In genomic region chr14:24631994-24632393, GRCm38 (mm10) we compare ENCODE assay signal across 13 mouse cellular contexts.
A peak's percentile ranks its signal among the peaks of the same experiment; 100 is the strongest.
DNase-seq lines count a peak whose midpoint lies in the region; ATAC-seq lines count a peak whose summit lies in the region.
"Had no signal": no experiment of that assay in that cellular context is flagged by ENCODE, and none has a peak within 500 bp of the region (broad histone marks: within the 10 kb centered on the region; RNA-seq: fewer than 3 reads in every experiment).

No protein-coding gene starts in this region.

- DNase-seq in cerebellum, adult 18-20 months = peak; percentile 37 to 48
- no peak for DNase-seq in cerebellum, adult 8-10 months
- peak; percentile 69 for DNase-seq in cerebellum, adult 9-10 months
- DNase-seq in cerebellum, postnatal 4 days (ENCODE audit: low spot score in 2 of 2) = no peak
- DNase-seq in cerebellum, postnatal 25 days = peak; percentile 44 to 51
- no peak for DNase-seq in kidney, postnatal 4 days
- DNase-seq: adrenal gland, adult 2 months; adrenal gland, postnatal 10 days; adrenal gland, postnatal 25 days; forebrain, postnatal 0 days had no signal

- ATAC-seq in cerebellum, adult (ENCODE audit: insufficient number of reproducible peaks, low FRiP score, low TSS enrichment) = no peak; the same call in 1 of the 2 replicates
- ATAC-seq: forebrain, embryonic 13.5 days; forebrain, embryonic 15.5 days; forebrain, postnatal 0 days had no signal

Comparison
In these comparisons a context has a peak if more than half of its experiments do, and no peak if none do; other contexts are left out.
1. DNase-seq: peak in cerebellum, adult 18-20 months (2 of 2), cerebellum, adult 9-10 months (single experiment) and cerebellum, postnatal 25 days (2 of 2); none in cerebellum, adult 8-10 months (single experiment), cerebellum, postnatal 4 days (0 of 2) and kidney, postnatal 4 days (0 of 2).